ENCODE assay signal across 26 mouse cellular contexts in genomic region chr7:130751678-130752077, GRCm38 (mm10). TPM values are rescaled to one million over a fixed set of nuclear protein-coding genes. Genes with fewer than 3 reads are reported as not detected.
A peak's percentile ranks its signal among the peaks of the same experiment; 100 is the strongest.
DNase-seq lines count a peak whose midpoint lies in the region; ATAC-seq and TF ChIP-seq lines count a peak whose summit lies in the region.
"Had no signal": no experiment of that assay in that cellular context is flagged by ENCODE, and none has a peak within 500 bp of the region (broad histone marks: within the 10 kb centered on the region; RNA-seq: fewer than 3 reads in every experiment).

No protein-coding gene starts in this region.

- intact Hi-C loops in heart, adult 2 months (cut with DNase I), result no loop called here

- no peaks in the 10 kb centered on the region for H3K27me3 ChIP-seq in heart, embryonic 10.5 days (ENCODE audit: insufficient read depth, poor library complexity, severe bottlenecking)
- no peaks in the 10 kb centered on the region for H3K27me3 ChIP-seq in heart, adult 2 months (ENCODE audit: control insufficient read depth, insufficient read depth, low read length)
- H3K27me3 ChIP-seq in midbrain, embryonic 15.5 days (replicated peaks), result no peaks in the 10 kb centered on the region
- H3K27me3 ChIP-seq in midbrain, embryonic 14.5 days (ENCODE audit: control insufficient read depth, insufficient read depth, low read length), result no peaks in the 10 kb centered on the region
- H3K27me3 ChIP-seq in forebrain, postnatal 0 days (ENCODE audit: insufficient read depth, low read length), result no peaks in the 10 kb centered on the region
- H3K27me3 ChIP-seq: limb, embryonic 12.5 days; liver, embryonic 12.5 days had no signal

- no peaks in the 10 kb centered on the region for H3K79me2 ChIP-seq in heart, adult 2 months (replicated peaks; ENCODE audit: control insufficient read depth, insufficient read depth, low read length)

- no peak for TF ChIP-seq EP300 in heart, adult 2 months (IDR thresholded peaks at IDR 0.05; ENCODE audit: insufficient read depth, low read depth, low read length)

- peak overlapping the region; percentile 73 for H3K27ac ChIP-seq in heart, embryonic 10.5 days
- H3K27ac ChIP-seq in heart, adult 2 months, result no peak overlapping the region
- 0 out of 2 replicates have a peak overlapping the region, but pooled peaks have one; percentile 78 for H3K27ac ChIP-seq in midbrain, embryonic 15.5 days
- H3K27ac ChIP-seq in midbrain, embryonic 14.5 days (replicated peaks; ENCODE audit: low read depth, low read length), result no peak overlapping the region
- peak overlapping the region; percentile 73; the same call in 1 of the 2 replicates for H3K27ac ChIP-seq in forebrain, postnatal 0 days (ENCODE audit: low read depth, low read length)
- H3K27ac ChIP-seq: left cerebral cortex, adult 2 months; limb, embryonic 12.5 days; liver, embryonic 12.5 days; stomach, postnatal 0 days had no signal

- H3K9me3 ChIP-seq in heart, embryonic 10.5 days, result no peaks in the 10 kb centered on the region
- H3K9me3 ChIP-seq in midbrain, embryonic 15.5 days, result no peaks in the 10 kb centered on the region
- H3K9me3 ChIP-seq in midbrain, embryonic 14.5 days (ENCODE audit: control insufficient read depth, low read length), result no peaks in the 10 kb centered on the region
- no peaks in the 10 kb centered on the region for H3K9me3 ChIP-seq in forebrain, postnatal 0 days (ENCODE audit: low read length)
- H3K9me3 ChIP-seq: limb, embryonic 12.5 days; liver, embryonic 12.5 days had no signal

- H3K4me2 ChIP-seq in midbrain, embryonic 15.5 days, result no peak overlapping the region
- no peak overlapping the region for H3K4me2 ChIP-seq in midbrain, embryonic 14.5 days (ENCODE audit: low read length)
- H3K4me2 ChIP-seq in forebrain, postnatal 0 days (ENCODE audit: low read depth), result no peak overlapping the region
- H3K4me2 ChIP-seq: limb, embryonic 12.5 days; liver, embryonic 12.5 days had no signal

- H3K4me3 ChIP-seq in heart, embryonic 10.5 days, result no peak overlapping the region
- H3K4me3 ChIP-seq in heart, adult 2 months, result no peak overlapping the region
- H3K4me3 ChIP-seq in midbrain, embryonic 15.5 days, result no peak overlapping the region
- H3K4me3 ChIP-seq in midbrain, embryonic 14.5 days (replicated peaks; ENCODE audit: low read depth, low read length), result no peak overlapping the region
- no peak overlapping the region for H3K4me3 ChIP-seq in forebrain, postnatal 0 days (ENCODE audit: low read depth, low read length)
- H3K4me3 ChIP-seq: left cerebral cortex, adult 2 months; limb, embryonic 12.5 days; liver, embryonic 12.5 days had no signal

- peaks cover 66% of the 10 kb centered on the region for H3K4me1 ChIP-seq in heart, embryonic 10.5 days
- peaks cover 10% of the 10 kb centered on the region; the same call in 1 of the 2 replicates for H3K4me1 ChIP-seq in heart, adult 2 months (ENCODE audit: control insufficient read depth, insufficient read depth, low read length)
- H3K4me1 ChIP-seq in midbrain, embryonic 15.5 days, result peaks cover 17% of the 10 kb centered on the region
- peaks cover 16% of the 10 kb centered on the region for H3K4me1 ChIP-seq in midbrain, embryonic 14.5 days (ENCODE audit: control insufficient read depth, insufficient read depth, low read length)
- H3K4me1 ChIP-seq in forebrain, postnatal 0 days (ENCODE audit: insufficient read depth), result peaks cover 9% of the 10 kb centered on the region

- no peak overlapping the region for H3K9ac ChIP-seq in heart, adult 2 months (ENCODE audit: low read depth, low read length)
- no peak overlapping the region for H3K9ac ChIP-seq in midbrain, embryonic 15.5 days
- H3K9ac ChIP-seq in midbrain, embryonic 14.5 days (replicated peaks; ENCODE audit: low read length), result no peak overlapping the region
- no peak overlapping the region for H3K9ac ChIP-seq in forebrain, postnatal 0 days
- H3K9ac ChIP-seq: limb, embryonic 12.5 days; liver, embryonic 12.5 days had no signal

- ATAC-seq in midbrain, embryonic 15.5 days (replicated peaks), result no peak
- no peak for ATAC-seq in midbrain, embryonic 14.5 days (ENCODE audit: low FRiP score, low TSS enrichment)
- ATAC-seq in forebrain, postnatal 0 days, result no peak
- no peak for ATAC-seq in megakaryocyte-erythroid progenitor cell, adult 5-6 weeks (replicated peaks; ENCODE audit: low FRiP score, low TSS enrichment, poor library complexity, severe bottlenecking)
- ATAC-seq: intestine, embryonic 16.5 days; liver, embryonic 12.5 days had no signal

- no peak for TF ChIP-seq CTCF in heart, adult 2 months (IDR thresholded peaks at IDR 0.05)
- no peak for TF ChIP-seq CTCF in forebrain, postnatal 0 days (IDR thresholded peaks at IDR 0.05; ENCODE audit: low read depth)

- peaks cover 70% of the 10 kb centered on the region for H3K36me3 ChIP-seq in heart, embryonic 10.5 days
- H3K36me3 ChIP-seq in heart, adult 2 months (ENCODE audit: control insufficient read depth, insufficient read depth, low read length), result peaks cover 4% of the 10 kb centered on the region
- H3K36me3 ChIP-seq in midbrain, embryonic 15.5 days (replicated peaks), result peaks cover 18% of the 10 kb centered on the region
- peaks cover 67% of the 10 kb centered on the region for H3K36me3 ChIP-seq in midbrain, embryonic 14.5 days (ENCODE audit: control insufficient read depth, insufficient read depth, low read length)
- H3K36me3 ChIP-seq in forebrain, postnatal 0 days (ENCODE audit: insufficient read depth), result peaks cover 49% of the 10 kb centered on the region

- TF ChIP-seq POLR2A in heart, adult 2 months (IDR thresholded peaks at IDR 0.05; ENCODE audit: insufficient read depth, low read depth, low read length), result no peak

- DNase-seq in heart, embryonic 10.5 days (ENCODE audit: low spot score), result no peak
- no peak for DNase-seq in heart, adult 2 months
- DNase-seq in midbrain, embryonic 14.5 days, result no peak
- DNase-seq in forebrain, postnatal 0 days, result no peak
- peak; percentile 53 for DNase-seq in retina, embryonic 14.5 days (ENCODE audit: low spot score)
- DNase-seq in right cerebral cortex, postnatal 10 days (ENCODE audit: low spot score in 2 of 2), result no peak
- DNase-seq: B cell, adult 2 months; cerebellum, adult 18-20 months; cerebellum, postnatal 36 days; gastrocnemius, postnatal 25 days; kidney, postnatal 4 days; layer of hippocampus, adult 9-11 months; lung, adult 2 months; lung, postnatal 4 days had no signal

- 66% methylated on average over 9 of the region's 9 CpGs for WGBS in heart, embryonic 10.5 days
- 56% methylated on average over 7 of the region's 9 CpGs for WGBS in heart, adult 2 months
- WGBS in midbrain, embryonic 15.5 days, result 47% methylated on average over 9 of the region's 9 CpGs
- 56% methylated on average over 9 of the region's 9 CpGs for WGBS in midbrain, embryonic 14.5 days
- 67% methylated on average over 9 of the region's 9 CpGs for WGBS in forebrain, postnatal 0 days

RNA-seq across cellular contexts. Expression of gene Btbd16, which starts 22.2 kb away (rescaled TPM):
- 0.07 and 0.40 TPM in 2 replicates for polyA plus RNA-seq in heart, embryonic 10.5 days (2016; fragmentation: Nextera tagmentation; extraction: Ambion mirVana)
- not detected for total RNA-seq in heart, adult 2 months (2021)
- polyA plus RNA-seq in heart, adult 2 months (2012; rRNA removed), result 0.18 and 0.20 TPM in 2 replicates
- not detected in 2 replicates for polyA plus RNA-seq in midbrain, embryonic 15.5 days (2015; fragmentation: Nextera tagmentation; extraction: Ambion mirVana)
- not detected in 2 replicates for polyA plus RNA-seq in midbrain, embryonic 14.5 days (2014; fragmentation: Nextera tagmentation; extraction: Ambion mirVana)
- total RNA-seq in forebrain, postnatal 0 days (2014; rRNA removed), result 0.10 and 0.31 TPM in 2 replicates
- polyA plus RNA-seq in forebrain, postnatal 0 days (2015; fragmentation: Nextera tagmentation; extraction: Ambion mirVana), result 0.26 and 0.41 TPM in 2 replicates
- total RNA-seq in megakaryocyte-erythroid progenitor cell, adult 5-6 weeks (2014; fragmentation: Nextera tagmentation), result 0.12 and 2.7 TPM in 2 replicates
- 0.52 and 5.2 TPM in 2 replicates for total RNA-seq in megakaryocyte-erythroid progenitor cell, adult 5-6 weeks (2017)
- total RNA-seq: adrenal gland, adult 18-20 months; heart, adult 8-10 months; neutrophil, adult 5-6 weeks had no signal
- polyA plus RNA-seq: embryonic facial prominence, embryonic 14.5 days; kidney, embryonic 14.5 days; limb, embryonic 12.5 days; liver, embryonic 12.5 days; lung, adult 2 months had no signal

Comparison
In these comparisons a context has a peak if more than half of its experiments do, and no peak if none do; other contexts are left out.
1. H3K27ac ChIP-seq: peak in heart, embryonic 10.5 days (single experiment), midbrain, embryonic 15.5 days (single experiment) and forebrain, postnatal 0 days (single experiment); none in heart, adult 2 months (single experiment) and midbrain, embryonic 14.5 days (single experiment).